Comparison of ENCODE assay signal across 12 mouse cellular contexts in the genomic region with DNA sequence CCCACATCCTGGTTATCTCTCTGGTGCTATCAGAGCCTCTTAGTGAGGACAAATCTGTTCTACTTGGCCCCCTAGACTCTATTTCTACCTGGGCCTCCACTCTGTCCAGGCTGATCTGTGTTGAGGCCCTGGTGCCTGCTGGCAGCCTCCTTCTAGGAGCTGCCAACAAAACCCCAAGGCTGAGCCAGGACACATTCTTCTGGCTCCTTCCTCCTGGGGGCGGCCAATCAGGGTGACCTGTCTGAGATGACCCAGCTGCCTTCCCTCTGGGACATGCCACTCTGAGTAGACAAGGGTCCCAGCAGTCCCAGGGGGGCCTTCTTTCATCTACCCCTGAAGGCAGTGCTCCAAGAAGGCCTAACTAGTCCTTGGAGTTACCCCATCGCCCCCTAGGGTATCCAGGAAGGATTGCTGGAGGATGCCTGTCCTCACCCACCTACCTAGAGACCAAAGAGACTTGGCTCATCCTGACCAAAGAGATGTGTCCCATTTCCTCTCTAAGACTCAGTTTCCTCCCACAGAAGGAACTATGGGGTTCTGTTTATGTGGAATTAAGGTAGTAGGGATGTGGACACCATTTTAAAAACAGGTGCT. TPM values are rescaled to one million over a fixed set of nuclear protein-coding genes. Genes with fewer than 3 reads are reported as not detected.
A peak's percentile ranks its signal among the peaks of the same experiment; 100 is the strongest.
DNase-seq lines count a peak whose midpoint lies in the region; ATAC-seq and TF ChIP-seq lines count a peak whose summit lies in the region.
"Had no signal": no experiment of that assay in that cellular context is flagged by ENCODE, and none has a peak within 500 bp of the region (broad histone marks: within the 10 kb centered on the region; RNA-seq: fewer than 3 reads in every experiment).

No protein-coding gene starts in this region.

- H3K9me3 ChIP-seq in liver, embryonic 14.5 days (ENCODE audit: control insufficient read depth, low read length) = no peaks in the 10 kb centered on the region
- no peaks in the 10 kb centered on the region for H3K9me3 ChIP-seq in liver, embryonic 11.5 days (ENCODE audit: control insufficient read depth, low read length)
- H3K9me3 ChIP-seq in heart, embryonic 12.5 days (replicated peaks) = no peaks in the 10 kb centered on the region
- H3K9me3 ChIP-seq: hindbrain, embryonic 15.5 days; limb, embryonic 12.5 days had no signal

- peak; percentile 25; the same call in 1 of the 2 replicates for TF ChIP-seq CTCF in liver, embryonic 14.5 days (IDR thresholded peaks at IDR 0.05; ENCODE audit: low read depth)
- no peak for TF ChIP-seq CTCF in olfactory bulb, adult 2 months (IDR thresholded peaks at IDR 0.05; ENCODE audit: insufficient read depth, low read depth, low read length)

- no peak overlapping the region for H3K9ac ChIP-seq in liver, embryonic 14.5 days (replicated peaks)
- H3K9ac ChIP-seq in liver, embryonic 11.5 days (ENCODE audit: low read depth, low read length) = no peak overlapping the region
- H3K9ac ChIP-seq in heart, embryonic 12.5 days = peak overlapping the region; percentile 38; the same call in 1 of the 2 replicates
- H3K9ac ChIP-seq: hindbrain, embryonic 15.5 days; limb, embryonic 12.5 days had no signal

- no peak overlapping the region for H3K27ac ChIP-seq in liver, embryonic 14.5 days
- no peak overlapping the region for H3K27ac ChIP-seq in liver, embryonic 11.5 days (ENCODE audit: low read depth, low read length)
- peak overlapping the region; percentile 97 for H3K27ac ChIP-seq in heart, embryonic 12.5 days (ENCODE audit: poor library complexity, severe bottlenecking)
- peak overlapping the region; percentile 97 for H3K27ac ChIP-seq in olfactory bulb, adult 2 months (ENCODE audit: insufficient read depth, low read depth, low read length)
- H3K27ac ChIP-seq: hindbrain, embryonic 15.5 days; limb, embryonic 12.5 days had no signal

- H3K4me1 ChIP-seq in liver, embryonic 14.5 days (replicated peaks; ENCODE audit: control insufficient read depth in 2 of 2, insufficient read depth in 2 of 2, low read length in 1 of 2) = peaks cover 0 to 8% of the 10 kb centered on the region in 2 experiments; a peak in 2 of 4 replicates
- H3K4me1 ChIP-seq in liver, embryonic 11.5 days (replicated peaks; ENCODE audit: control insufficient read depth, insufficient read depth, low read length) = peaks cover 16% of the 10 kb centered on the region
- peaks cover 51% of the 10 kb centered on the region for H3K4me1 ChIP-seq in heart, embryonic 12.5 days (replicated peaks)
- peaks cover 57% of the 10 kb centered on the region for H3K4me1 ChIP-seq in olfactory bulb, adult 2 months (ENCODE audit: control insufficient read depth, insufficient read depth, low read length)

- peaks cover 2% of the 10 kb centered on the region; the same call in 1 of the 2 replicates for H3K27me3 ChIP-seq in liver, embryonic 14.5 days (ENCODE audit: control insufficient read depth, insufficient read depth, low read length)
- H3K27me3 ChIP-seq in liver, embryonic 11.5 days (replicated peaks; ENCODE audit: control insufficient read depth, insufficient read depth, low read length) = peaks cover 3% of the 10 kb centered on the region
- H3K27me3 ChIP-seq in heart, embryonic 12.5 days (replicated peaks) = peaks cover 12% of the 10 kb centered on the region
- H3K27me3 ChIP-seq: hindbrain, embryonic 15.5 days had no signal

- no peak overlapping the region for H3K4me3 ChIP-seq in liver, embryonic 14.5 days (ENCODE audit: insufficient read depth in 1 of 2, low read depth in 2 of 2, low read length in 2 of 2)
- no peak overlapping the region for H3K4me3 ChIP-seq in liver, embryonic 11.5 days (ENCODE audit: low read depth, low read length)
- no peak overlapping the region for H3K4me3 ChIP-seq in heart, embryonic 12.5 days
- no peak overlapping the region for H3K4me3 ChIP-seq in olfactory bulb, adult 2 months (ENCODE audit: insufficient read depth, low read depth, low read length)
- H3K4me3 ChIP-seq: hindbrain, embryonic 15.5 days; limb, embryonic 12.5 days had no signal

- no peak for TF ChIP-seq EP300 in liver, embryonic 14.5 days (IDR thresholded peaks at IDR 0.05; ENCODE audit: low read depth)

- DNase-seq in cerebellum, adult 9-11 months = peak; percentile 78
- no peak for DNase-seq in cerebellum, postnatal 10 days
- no peak for DNase-seq in liver, embryonic 14.5 days (ENCODE audit: low read depth in 3 of 3, low spot score in 3 of 3)
- no peak for DNase-seq in liver, embryonic 11.5 days (ENCODE audit: low spot score)
- no peak for DNase-seq in spleen, postnatal 4 days (ENCODE audit: low spot score in 2 of 2)
- DNase-seq: midbrain, embryonic 14.5 days; right cerebral cortex, postnatal 14 days had no signal

- 49% methylated on average over 2 of the region's 2 CpGs for WGBS in liver, embryonic 14.5 days (ENCODE audit: insufficient replicate concordance)
- WGBS in liver, embryonic 11.5 days = 52% methylated on average over 2 of the region's 2 CpGs
- WGBS in heart, embryonic 12.5 days = 48% methylated on average over 2 of the region's 2 CpGs
- 44% methylated on average over 2 of the region's 2 CpGs for WGBS in olfactory bulb, adult 2 months

- no peak for ATAC-seq in liver, embryonic 14.5 days (ENCODE audit: insufficient read depth)
- no peak for ATAC-seq in liver, embryonic 11.5 days (replicated peaks; ENCODE audit: low FRiP score)
- no peak for ATAC-seq in heart, embryonic 12.5 days (ENCODE audit: insufficient number of reproducible peaks, low FRiP score)
- ATAC-seq in megakaryocyte-erythroid progenitor cell, adult 5-6 weeks (replicated peaks; ENCODE audit: low FRiP score, low TSS enrichment, poor library complexity, severe bottlenecking) = no peak

- H3K36me3 ChIP-seq in liver, embryonic 14.5 days (replicated peaks; ENCODE audit: control insufficient read depth, insufficient read depth, low read depth) = no peaks in the 10 kb centered on the region
- no peaks in the 10 kb centered on the region for H3K36me3 ChIP-seq in liver, embryonic 11.5 days (ENCODE audit: control insufficient read depth, insufficient read depth, low read length)
- H3K36me3 ChIP-seq in heart, embryonic 12.5 days = no peaks in the 10 kb centered on the region
- H3K36me3 ChIP-seq: hindbrain, embryonic 15.5 days; limb, embryonic 12.5 days had no signal

- no peak overlapping the region for H3K4me2 ChIP-seq in liver, embryonic 14.5 days (ENCODE audit: low read depth)
- H3K4me2 ChIP-seq in liver, embryonic 11.5 days = no peak overlapping the region
- no peak overlapping the region for H3K4me2 ChIP-seq in heart, embryonic 12.5 days
- H3K4me2 ChIP-seq: hindbrain, embryonic 15.5 days; limb, embryonic 12.5 days had no signal

- TF ChIP-seq POLR2A in olfactory bulb, adult 2 months (IDR thresholded peaks at IDR 0.05; ENCODE audit: insufficient read depth, low read depth, low read length) = no peak

RNA-seq across cellular contexts. Expression of gene Ykt6, which starts 47.6 kb away (rescaled TPM):
- 14.9 and 18.7 TPM in 2 replicates for polyA plus RNA-seq in liver, embryonic 14.5 days (2012; rRNA removed)
- polyA plus RNA-seq in liver, embryonic 14.5 days (2014; fragmentation: Nextera tagmentation; extraction: Ambion mirVana) = 9.6 and 10.1 TPM in 2 replicates
- 18.4 TPM in 2 replicates for polyA plus RNA-seq in liver, embryonic 11.5 days (2014; fragmentation: Nextera tagmentation; extraction: Ambion mirVana)
- 41.6 and 42.0 TPM in 2 replicates for polyA plus RNA-seq in heart, embryonic 12.5 days (2016; fragmentation: Nextera tagmentation; extraction: Ambion mirVana)
- polyA plus RNA-seq in olfactory bulb, adult 2 months (2012; ENCODE audit: insufficient read depth, insufficient read length, low replicate concordance, missing spikeins) = not detected in 2 replicates
- total RNA-seq in megakaryocyte-erythroid progenitor cell, adult 5-6 weeks (2014; fragmentation: Nextera tagmentation) = 31.2 and 37.7 TPM in 2 replicates
- total RNA-seq in megakaryocyte-erythroid progenitor cell, adult 5-6 weeks (2017) = 42.3 and 43.6 TPM in 2 replicates

RNA-seq across cellular contexts. Expression of gene Gck, which starts 53.3 kb away (rescaled TPM):
- polyA plus RNA-seq in liver, embryonic 14.5 days (2012; rRNA removed) = 0.04 and 0.15 TPM in 2 replicates
- polyA plus RNA-seq in liver, embryonic 14.5 days (2014; fragmentation: Nextera tagmentation; extraction: Ambion mirVana) = 0.08 and 0.20 TPM in 2 replicates
- 0.35 and 0.45 TPM in 2 replicates for polyA plus RNA-seq in liver, embryonic 11.5 days (2014; fragmentation: Nextera tagmentation; extraction: Ambion mirVana)
- 2.2 and 2.8 TPM in 2 replicates for polyA plus RNA-seq in heart, embryonic 12.5 days (2016; fragmentation: Nextera tagmentation; extraction: Ambion mirVana)
- not detected in 2 replicates for polyA plus RNA-seq in olfactory bulb, adult 2 months (2012; ENCODE audit: insufficient read depth, insufficient read length, low replicate concordance, missing spikeins)
- total RNA-seq in megakaryocyte-erythroid progenitor cell, adult 5-6 weeks (2014; fragmentation: Nextera tagmentation) = not detected in 2 replicates
- not detected in 2 replicates for total RNA-seq in megakaryocyte-erythroid progenitor cell, adult 5-6 weeks (2017)

Comparison
In these comparisons a context has a peak if more than half of its experiments do, and no peak if none do; other contexts are left out.
1. H3K27ac ChIP-seq: peak in heart, embryonic 12.5 days (single experiment) and olfactory bulb, adult 2 months (single experiment); none in liver, embryonic 14.5 days (single experiment) and liver, embryonic 11.5 days (single experiment).
2. RNA of gene Ykt6, which starts 47.6 kb away (polyA plus RNA-seq): 41.6 to 42.0 TPM in heart, embryonic 12.5 days, 9.6 to 18.7 TPM in liver, embryonic 14.5 days and 18.4 TPM in liver, embryonic 11.5 days; not detected in olfactory bulb, adult 2 months; every median in the first group is over 10 times any median in the second.